Mouse (Mus musculus) testis, adult 10 weeks (tissue): ENCODE measurements around the gene Gak. TPM values are rescaled to one million over a fixed set of nuclear protein-coding genes. Genes with fewer than 3 reads are reported as not detected.

ENCODE experiments used
- polyA plus RNA-seq: library from polyadenylated mRNA; stranded (reverse); fragments of 350-450 nt; fragmentation: Illumina TruSeq; extraction: RNeasy Lipid Tissue Mini Kit (QIAGEN cat#74804); gene quantifications from one replicate; pipeline ENCODE4 v1.2.3, GENCODE M21; 2014; ENCODE audit warnings: low read depth, low replicate concordance

Gak gene
- polyA plus RNA-seq: 26.0 TPM

DNA sequence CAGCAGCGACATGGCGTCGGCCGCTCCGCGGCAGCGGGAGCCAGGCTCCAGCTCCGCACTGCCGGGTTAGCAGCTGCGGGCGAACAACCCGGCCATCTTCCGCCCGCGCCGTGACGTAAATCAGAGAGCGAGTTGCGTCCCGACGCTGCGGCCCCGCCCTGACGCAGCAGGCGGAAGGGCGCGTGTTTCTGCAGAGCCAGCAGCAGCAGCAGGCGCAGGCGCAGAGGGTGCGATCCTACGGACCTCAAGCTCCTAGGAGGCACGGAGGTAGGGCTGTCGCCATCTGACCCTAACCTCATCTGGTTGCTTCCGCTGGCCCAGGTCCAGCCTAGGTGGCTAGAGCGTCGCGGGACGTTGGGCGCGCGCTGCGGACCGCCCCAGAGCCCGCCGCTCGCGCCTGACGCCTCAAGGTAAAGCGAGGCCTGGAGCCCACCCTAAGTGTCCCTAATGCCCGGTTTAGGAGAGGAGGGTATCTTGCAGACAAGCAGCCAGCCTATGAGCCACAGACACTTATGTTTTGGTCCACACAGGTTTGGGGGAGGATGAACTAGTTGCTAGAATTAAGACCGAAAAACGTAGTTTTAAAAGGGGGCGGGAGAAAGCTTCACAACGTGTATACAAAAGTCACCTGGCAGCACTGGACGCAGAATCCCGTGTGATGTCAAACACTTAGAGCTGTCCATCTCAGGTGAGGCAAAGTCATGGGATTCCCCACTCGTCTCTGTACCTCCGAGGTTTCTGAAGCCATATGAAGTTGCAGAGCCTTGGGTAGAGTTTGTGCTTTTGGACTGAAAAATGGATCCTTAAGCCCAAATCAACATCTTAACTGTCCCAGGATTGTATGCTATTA lies at the start of gene Gak, which contains the start of gene Tmem175:
Gak (minus strand) TSS at position 122 of the 850 bp plus-strand sequence.
Tmem175 (plus strand) TSS at position 137 of the 850 bp plus-strand sequence.

GRCm38 (mm10) chr5:108675251-108675816 lies 45.8 kb upstream of the Gak start, which contains the start of gene Slc26a1:
TSS of gene Slc26a1 (minus strand) at chr5:108675569.

DNA sequence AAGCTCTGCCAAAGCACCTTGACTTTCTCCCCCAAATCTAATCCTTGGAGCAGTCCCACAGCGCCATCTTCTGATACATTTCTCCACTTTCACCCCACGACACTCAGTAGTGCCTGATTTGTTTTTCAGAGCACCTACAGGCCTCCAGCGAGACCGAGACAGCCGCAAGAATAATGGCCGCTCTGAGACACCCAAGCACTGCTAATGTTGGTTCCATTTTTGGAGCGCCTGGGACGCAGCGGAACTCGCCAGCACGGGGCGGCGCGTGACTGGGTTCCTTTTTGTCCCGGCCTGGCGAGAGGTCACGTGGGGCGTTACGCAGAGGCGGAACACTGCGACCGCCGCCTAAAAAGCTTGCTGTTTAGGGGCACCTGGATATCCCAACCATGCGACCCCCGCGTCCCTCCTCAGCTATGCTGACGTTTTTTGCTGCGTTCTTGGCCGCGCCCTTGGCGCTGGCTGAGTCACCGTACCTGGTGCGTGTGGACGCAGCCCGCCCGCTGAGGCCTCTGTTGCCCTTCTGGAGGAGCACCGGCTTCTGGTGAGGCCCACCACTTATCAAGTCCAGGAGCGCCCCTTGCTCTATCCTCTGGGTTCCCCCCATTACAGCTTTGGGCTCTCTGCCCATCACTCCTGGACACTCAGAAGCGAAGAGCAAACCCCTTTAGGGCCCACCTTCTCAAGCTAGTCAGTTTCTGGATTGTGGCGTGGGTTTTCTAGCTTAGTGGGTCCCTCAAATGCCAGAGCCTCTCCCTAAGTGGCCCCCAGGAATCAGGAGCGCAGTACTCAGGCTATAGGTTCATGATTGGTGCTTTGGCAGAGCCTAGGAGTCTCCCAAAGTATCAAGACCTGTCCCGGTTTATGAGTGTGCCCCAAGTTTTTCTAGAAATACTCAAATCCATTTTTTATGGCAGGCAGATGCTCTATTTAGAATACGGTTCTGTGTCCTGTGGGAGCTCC lies 39.7 kb upstream of the Gak start, which contains the start of gene Dgkq:
Dgkq (minus strand) TSS at position 696 of the 960 bp plus-strand sequence.

DNA sequence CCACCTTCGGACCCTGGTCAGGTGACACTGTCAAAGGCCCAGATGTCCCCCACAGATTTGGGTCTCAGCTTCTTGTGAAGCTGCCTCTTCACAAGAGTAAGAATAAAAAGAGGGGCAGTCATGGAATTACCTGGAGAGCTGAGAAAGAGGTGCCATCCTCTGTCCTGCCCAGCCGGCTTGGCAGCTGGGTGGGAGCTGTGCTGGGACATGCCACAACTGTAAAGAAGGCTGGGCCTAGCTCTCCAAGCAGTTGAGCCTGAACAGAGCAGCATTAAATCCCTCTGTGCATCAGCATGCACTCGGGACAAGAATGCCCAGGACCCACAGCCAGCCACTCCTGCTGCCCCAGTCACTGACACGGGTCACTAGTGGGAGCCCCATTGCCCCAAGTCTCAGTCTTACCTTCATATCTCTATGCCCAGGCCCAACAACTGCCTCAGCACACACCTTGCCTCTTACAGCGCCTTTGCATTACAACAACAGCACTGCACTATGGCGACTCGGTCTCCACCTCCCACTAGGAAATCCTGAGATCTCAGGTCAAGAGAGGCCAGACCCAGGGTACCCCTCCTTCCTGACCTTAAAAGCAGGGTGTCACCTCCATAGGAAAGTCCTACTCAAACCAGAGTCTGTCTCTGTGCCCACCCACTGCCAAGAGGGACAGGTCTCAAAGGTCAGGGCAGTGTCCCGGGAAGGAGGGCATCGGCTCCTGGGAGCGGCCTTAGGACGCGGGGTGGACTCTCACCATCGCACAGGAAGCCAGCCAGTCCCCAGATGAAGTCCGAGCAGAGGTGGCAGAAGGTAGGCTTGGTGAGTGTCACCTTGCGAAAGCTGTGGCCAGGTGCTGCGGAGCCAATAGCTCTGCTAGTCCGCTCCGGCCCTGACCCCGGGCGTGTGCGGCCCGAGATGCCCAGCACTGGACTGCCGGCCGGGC lies 30.4 kb upstream of the Gak start, which contains the start of gene Idua:
Idua (plus strand) TSS at position 634 of the 934 bp plus-strand sequence.

GRCm38 (mm10) chr5:108549489-108550206 lies 79.9 kb downstream of the Gak start, which contains the start of gene Cplx1:
TSS of gene Cplx1 (minus strand) at chr5:108550024.

Other genes starting within 250 kb of the Gak start
- gene Pde6b, start 241.4 kb downstream of the Gak start, polyA plus RNA-seq: 0.04 TPM
- gene Atp5k, start 195.3 kb downstream of the Gak start, polyA plus RNA-seq: 30.3 TPM
- gene Mfsd7a, start 180.9 kb downstream of the Gak start, polyA plus RNA-seq: 0.08 TPM
- gene Pcgf3, start 168.5 kb downstream of the Gak start, polyA plus RNA-seq: 9.6 TPM
- 0.29 TPM for gene Cplx1, start 79.7 kb downstream of the Gak start, polyA plus RNA-seq
- 43.3 TPM for gene Tmem175, start within 50 bp of the Gak start, polyA plus RNA-seq
- 1.4 TPM for gene Idua, start 30.6 kb upstream of the Gak start, polyA plus RNA-seq
- gene Dgkq, start 39.9 kb upstream of the Gak start, polyA plus RNA-seq: 1.6 TPM
- gene Slc26a1, start 45.8 kb upstream of the Gak start, polyA plus RNA-seq: not detected
- gene Fgfrl1, start 62.6 kb upstream of the Gak start, polyA plus RNA-seq: 2.9 TPM
- gene Rnf212, start 145.2 kb upstream of the Gak start, polyA plus RNA-seq: 12.3 TPM
- not detected for gene Tmed11, start 165.6 kb upstream of the Gak start, polyA plus RNA-seq
- gene Vmn2r8, start 179.1 kb upstream of the Gak start, polyA plus RNA-seq: not detected
- not detected for gene Vmn2r9, start 222.8 kb upstream of the Gak start, polyA plus RNA-seq